Mouse (Mus musculus) adrenal gland, adult 8-10 months (tissue): ENCODE data around the gene Fam90a1a. TPM values are rescaled to one million over a fixed set of nuclear protein-coding genes. Genes with fewer than 3 reads are reported as not detected.

Source experiments
- total RNA-seq, 4 experiments: library from RNA; stranded (reverse); gene quantifications; 2 replicates each; pipeline ENCODE4 v1.2.4; 2022

Fam90a1a gene
- total RNA-seq, 4 experiments from 2014 or later = not detected

Other genes starting within 250 kb of the Fam90a1a start
- not detected for gene Defa24, start 224.2 kb upstream of the Fam90a1a start, total RNA-seq
- gene Defb50, start 135.2 kb upstream of the Fam90a1a start, total RNA-seq = not detected
- gene Defb2, start 118.8 kb upstream of the Fam90a1a start, total RNA-seq = not detected
- gene Defb10, start 99.8 kb upstream of the Fam90a1a start, total RNA-seq = not detected
- not detected for gene Defb9, start 73.3 kb upstream of the Fam90a1a start, total RNA-seq
- not detected for gene Defb11, start 52.3 kb upstream of the Fam90a1a start, total RNA-seq
- not detected for gene Defb15, start 26.0 kb upstream of the Fam90a1a start, total RNA-seq
- gene Defb35, start 20.4 kb upstream of the Fam90a1a start, total RNA-seq = not detected
- gene Defb13, start 12.0 kb upstream of the Fam90a1a start, total RNA-seq = not detected
- gene Ccdc70, start 11.1 kb downstream of the Fam90a1a start, total RNA-seq = not detected
- 1 to 10 TPM in 3 of 4 experiments, under 1 TPM in 1; 0.96 to 3.2 (median 1.6) TPM for gene Atp7b, start 101.6 kb downstream of the Fam90a1a start, total RNA-seq
- 10 to 100 TPM; 34.4 to 53.6 (median 35.9) TPM for gene Alg11, start 102.0 kb downstream of the Fam90a1a start, total RNA-seq
- 10 to 100 TPM in 2 of 4 experiments, 1 to 10 TPM in 2; 4.6 to 29.9 (median 14.7) TPM for gene Nek5, start 166.3 kb downstream of the Fam90a1a start, total RNA-seq
- gene Nek3, start 207.7 kb downstream of the Fam90a1a start, total RNA-seq = 10 to 100 TPM in 2 of 4 experiments, 1 to 10 TPM in 2; 5.2 to 16.0 (median 9.4) TPM
- gene Ckap2, start 227.1 kb downstream of the Fam90a1a start, total RNA-seq = 1 to 10 TPM; 1.4 to 5.5 (median 3.2) TPM
- 10 to 100 TPM; 33.9 to 47.7 (median 40.9) TPM for gene Vps36, start 234.1 kb downstream of the Fam90a1a start, total RNA-seq